Mouse (Mus musculus): ENCODE measurements around the gene Sec22b. TPM values are rescaled to one million over a fixed set of nuclear protein-coding genes. Genes with fewer than 3 reads are reported as not detected.

Gene Sec22b
- polyA plus RNA-seq, 1 experiment: 65.8 TPM

- DNase-seq (ENCODE audit: extremely low spot score in 1 of 2, low spot score in 1 of 2): no peak
Observed at GRCm38 (mm10) chr3:97939626-97940510, 38.9 kb downstream of the Sec22b start.

GRCm38 (mm10) chr3:97940511-97941204 lies 39.7 kb downstream of the Sec22b start:
- DNase-seq (ENCODE audit: extremely low spot score in 1 of 2, low spot score in 1 of 2): no peak

DNA sequence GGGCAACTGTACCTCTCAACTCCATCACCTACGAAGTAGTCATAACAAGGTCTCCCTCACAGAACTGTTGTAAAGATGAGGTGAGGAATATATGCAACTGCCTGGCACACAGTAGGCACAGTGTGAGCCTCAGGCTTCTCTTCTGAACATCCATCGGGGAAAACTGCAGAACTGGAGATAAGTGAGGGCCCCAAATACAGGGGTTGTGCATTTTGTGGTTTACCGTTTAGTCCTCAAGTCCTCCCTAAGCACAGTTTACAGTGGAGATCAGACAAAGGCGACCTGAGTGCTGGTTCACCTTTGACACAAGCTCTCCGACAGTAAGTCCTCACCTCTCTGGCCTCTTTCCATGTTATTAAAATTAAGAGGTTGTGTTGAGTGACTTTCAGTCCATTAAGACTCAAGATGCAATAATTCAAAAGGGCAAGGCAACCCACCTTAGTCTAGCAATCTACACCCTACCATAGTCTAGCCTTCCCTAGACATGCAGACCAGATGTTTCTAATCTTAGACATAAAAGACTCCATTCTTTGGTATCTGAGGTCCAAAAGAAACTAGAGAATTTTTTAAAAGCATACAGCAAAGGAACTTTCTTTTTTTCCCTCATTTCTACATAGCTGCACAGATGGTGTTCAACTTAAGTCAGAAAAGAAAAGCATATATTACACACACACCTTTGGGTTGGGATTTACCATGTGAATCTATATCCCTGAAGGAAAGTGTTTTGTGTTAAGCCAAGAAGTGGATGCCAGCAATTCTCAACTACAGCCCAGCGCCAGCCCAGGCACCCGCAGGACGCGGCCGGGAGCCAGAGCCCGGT lies 40.7 kb downstream of the Sec22b start:
- DNase-seq (ENCODE audit: extremely low spot score in 1 of 2, low spot score in 1 of 2): no peak

DNA sequence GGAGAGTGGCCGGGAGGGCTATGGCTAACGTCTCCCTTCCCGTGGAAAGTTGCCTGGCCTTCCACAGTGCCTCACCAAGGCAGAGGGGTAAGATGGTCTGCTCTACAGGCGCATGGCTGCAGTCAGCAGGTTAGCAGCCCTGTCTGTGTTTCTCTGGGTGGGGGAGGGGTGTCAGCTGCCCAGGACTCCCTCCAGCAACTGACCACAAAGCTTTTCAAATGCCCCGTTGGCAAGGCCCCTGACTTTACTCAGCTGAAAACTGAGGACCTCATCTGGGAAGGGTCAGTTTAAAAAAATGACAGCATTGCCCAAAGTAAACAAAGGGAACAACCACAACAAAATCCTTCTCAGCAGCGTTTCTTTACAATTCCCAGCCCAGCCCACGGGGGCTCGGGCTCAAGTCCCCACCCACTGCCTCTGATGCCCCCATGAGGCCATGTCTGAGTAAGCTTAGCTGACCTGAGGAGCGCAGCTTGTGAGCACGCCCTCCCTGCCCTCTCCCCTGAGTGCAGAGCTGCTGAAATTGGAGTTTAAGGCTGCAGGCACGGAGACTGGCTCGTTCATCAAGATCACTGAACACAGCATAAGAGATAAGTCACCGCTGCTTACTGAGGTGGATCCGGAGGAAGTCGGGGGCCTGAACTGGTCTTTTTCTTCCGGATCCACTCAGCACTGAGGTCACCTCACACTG lies 41.4 kb downstream of the Sec22b start:
- DNase-seq (ENCODE audit: extremely low spot score in 1 of 2, low spot score in 1 of 2): no peak

GRCm38 (mm10) chr3:97944462-97944861 lies 43.5 kb downstream of the Sec22b start:
- no peak for DNase-seq (ENCODE audit: extremely low spot score in 1 of 2, low spot score in 1 of 2)

- no peak for DNase-seq (ENCODE audit: extremely low spot score in 1 of 2, low spot score in 1 of 2)
Observed at GRCm38 (mm10) chr3:97946439-97946838, 45.4 kb downstream of the Sec22b start.

DNA sequence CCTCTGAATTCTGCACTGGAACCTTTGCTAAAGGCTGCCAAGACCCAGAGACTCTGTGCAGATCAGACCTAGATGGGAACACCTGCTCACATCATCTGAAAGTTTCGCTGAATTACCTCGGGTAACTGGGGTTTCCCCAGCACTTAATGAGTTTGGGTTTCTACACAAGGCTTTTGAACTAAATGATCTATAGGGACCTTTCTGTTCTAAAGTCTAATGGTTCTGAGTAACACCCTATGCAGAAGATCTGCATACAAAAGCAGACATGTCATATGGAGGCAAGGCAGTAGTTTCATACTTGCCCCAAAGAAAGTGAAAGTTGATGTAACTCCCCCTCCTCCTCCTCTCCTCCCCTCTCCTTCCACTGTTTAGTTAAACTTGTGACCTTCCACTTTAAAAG lies 47.5 kb downstream of the Sec22b start:
- DNase-seq (ENCODE audit: extremely low spot score in 1 of 2, low spot score in 1 of 2): no peak

GRCm38 (mm10) chr3:97949946-97950345 lies 49.0 kb downstream of the Sec22b start:
- DNase-seq (ENCODE audit: extremely low spot score in 1 of 2, low spot score in 1 of 2): no peak

DNA sequence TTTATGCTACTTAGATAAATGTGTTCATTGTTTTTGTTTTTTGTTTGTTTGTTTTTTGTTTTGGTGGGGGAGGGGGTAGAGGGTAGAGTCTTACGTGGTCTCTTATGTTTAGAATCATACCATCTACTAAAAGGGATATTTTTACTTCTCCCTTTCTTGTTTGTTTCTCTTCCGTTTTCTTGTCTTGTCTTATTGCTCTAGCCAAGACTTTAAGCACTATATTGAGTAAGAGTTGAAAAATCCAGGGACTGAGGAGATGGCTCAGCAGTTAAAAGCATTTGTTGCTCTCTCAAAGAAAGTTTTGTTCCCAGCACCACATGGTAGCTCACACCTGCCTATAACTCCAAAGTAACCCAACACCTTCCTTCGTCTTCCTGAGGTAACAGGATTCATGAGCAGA lies 50.1 kb downstream of the Sec22b start:
- no peak for DNase-seq (ENCODE audit: extremely low spot score in 1 of 2, low spot score in 1 of 2)

DNA sequence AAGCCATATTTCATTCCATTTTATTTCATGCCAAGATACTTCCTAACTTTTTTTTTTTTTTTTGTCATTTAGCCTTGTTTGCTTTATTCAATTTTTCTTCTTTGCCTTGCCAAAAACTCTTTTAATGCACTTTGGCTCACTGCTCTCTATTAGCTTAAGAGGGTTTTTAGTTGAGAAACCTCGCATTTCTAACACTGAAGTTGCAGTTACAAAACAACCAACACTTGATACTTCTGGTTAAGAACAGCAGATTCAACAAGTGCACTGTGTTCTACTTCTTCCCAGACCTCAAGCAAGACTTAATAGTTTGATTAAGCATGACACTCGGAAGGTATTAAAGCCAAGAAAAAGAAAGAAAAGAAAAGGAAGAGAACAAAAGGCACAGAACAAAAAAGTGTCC lies 52.2 kb downstream of the Sec22b start:
- DNase-seq (ENCODE audit: extremely low spot score in 1 of 2, low spot score in 1 of 2): no peak

GRCm38 (mm10) chr3:97956322-97956721 lies 55.3 kb downstream of the Sec22b start:
- no peak for DNase-seq (ENCODE audit: extremely low spot score in 1 of 2, low spot score in 1 of 2)

- DNase-seq (ENCODE audit: extremely low spot score in 1 of 2, low spot score in 1 of 2): no peak
Observed at GRCm38 (mm10) chr3:97956926-97957325, 55.9 kb downstream of the Sec22b start.

DNA sequence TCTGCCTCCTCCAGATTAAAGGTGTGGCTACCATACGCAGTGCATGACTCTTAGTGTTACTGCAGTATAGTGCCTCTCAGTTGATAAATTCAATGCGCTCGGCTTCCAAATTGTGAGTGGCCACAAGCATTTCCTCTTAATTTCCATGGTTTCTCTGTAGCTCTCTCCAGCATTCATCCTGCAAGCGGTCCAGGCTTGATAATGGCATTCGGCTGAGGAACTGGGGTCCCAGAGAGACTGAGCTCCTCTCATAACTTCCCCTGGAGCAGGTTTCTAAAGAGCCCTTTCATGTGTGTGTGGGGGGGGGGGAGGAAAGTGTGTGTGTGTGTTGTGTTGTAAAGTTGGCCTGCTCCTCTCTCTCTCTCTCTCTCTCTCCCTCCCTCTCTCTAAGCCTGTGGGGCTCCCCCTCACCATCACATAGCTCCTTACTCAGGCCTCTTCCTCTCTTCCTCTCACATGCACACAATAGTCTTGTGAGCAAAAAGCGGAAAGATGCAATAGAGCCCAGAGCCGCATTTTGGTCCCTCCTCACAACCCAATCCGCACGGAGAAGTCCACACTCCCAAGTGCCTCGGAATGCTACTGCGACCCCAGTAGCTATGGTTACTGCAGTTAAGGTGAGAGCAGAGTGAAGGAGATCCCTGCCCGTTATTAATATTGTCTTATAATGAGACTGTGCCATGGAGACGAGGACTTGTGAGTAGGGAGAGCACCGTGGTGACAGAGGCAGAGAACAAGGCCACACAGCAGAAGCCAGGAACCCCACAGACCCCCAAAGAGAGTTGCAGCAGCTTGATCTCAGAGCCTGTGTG lies 60.0 kb downstream of the Sec22b start:
- DNase-seq (ENCODE audit: extremely low spot score in 1 of 2, low spot score in 1 of 2): no peak

DNA sequence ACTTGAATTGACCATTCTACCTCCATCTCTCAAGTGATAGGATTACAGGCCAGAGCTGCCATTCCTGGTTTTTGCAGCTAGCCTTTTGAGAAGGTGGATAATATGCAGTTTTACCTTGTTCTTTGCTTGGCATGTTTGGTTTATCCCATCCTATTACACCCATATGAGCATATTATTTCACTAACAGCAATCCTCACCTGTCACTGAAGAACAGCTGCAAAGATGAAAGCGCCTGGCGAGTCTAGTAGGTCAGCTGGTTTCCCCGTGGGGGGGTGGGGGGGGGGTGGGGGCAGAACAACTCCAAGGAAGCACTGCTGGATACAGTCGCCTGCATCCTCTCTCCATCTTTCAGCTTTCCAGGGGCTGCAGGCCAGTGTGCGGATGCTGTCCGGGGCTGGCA lies 61.0 kb downstream of the Sec22b start:
- DNase-seq (ENCODE audit: extremely low spot score in 1 of 2, low spot score in 1 of 2): no peak

DNA sequence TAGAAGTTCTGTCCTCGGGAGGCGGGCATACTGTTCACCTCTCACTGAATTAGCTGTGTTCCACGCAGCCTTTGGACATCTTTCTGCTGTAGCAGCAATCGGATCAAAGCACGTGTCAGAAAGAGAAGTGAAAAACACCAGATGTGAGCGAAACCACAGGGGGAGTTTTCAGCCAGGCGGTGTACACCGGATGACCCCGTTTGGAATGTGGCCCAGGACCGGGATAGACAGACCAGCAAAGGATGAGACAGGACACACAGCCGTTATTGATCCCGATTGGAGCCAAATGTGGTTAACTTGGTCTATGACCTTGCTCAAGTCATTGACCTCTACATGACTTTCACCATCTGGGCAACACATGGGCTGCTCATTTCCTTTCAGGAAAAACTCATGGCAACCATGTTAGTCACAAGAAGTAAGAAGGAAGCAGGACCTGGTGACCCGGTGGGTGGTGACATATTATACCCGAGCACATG lies 63.9 kb downstream of the Sec22b start:
- no peak for DNase-seq (ENCODE audit: extremely low spot score in 1 of 2, low spot score in 1 of 2)

GRCm38 (mm10) chr3:97967627-97968026 lies 66.6 kb downstream of the Sec22b start:
- no peak for DNase-seq (ENCODE audit: extremely low spot score in 1 of 2, low spot score in 1 of 2)

GRCm38 (mm10) chr3:97968191-97968590 lies 67.2 kb downstream of the Sec22b start:
- DNase-seq (ENCODE audit: extremely low spot score in 1 of 2, low spot score in 1 of 2): no peak

DNA sequence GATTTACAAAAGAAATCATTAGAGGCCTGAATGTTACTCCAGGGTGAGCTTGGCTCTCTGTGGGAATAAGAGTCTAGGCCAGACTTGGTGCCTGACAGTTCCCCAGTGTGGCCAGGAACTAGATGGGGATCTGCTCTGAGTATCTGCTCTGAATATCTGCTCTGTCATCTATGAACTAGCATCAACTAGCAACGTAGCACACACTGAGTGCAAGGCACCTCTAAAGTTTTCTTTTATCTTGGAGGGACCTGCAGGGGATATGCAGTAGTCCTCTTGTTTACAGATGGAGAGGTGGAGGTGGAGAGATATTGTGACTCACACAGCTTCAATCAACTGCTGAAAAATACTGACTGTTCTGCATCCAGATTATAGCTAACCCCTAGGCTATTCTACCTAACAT lies 68.0 kb downstream of the Sec22b start:
- DNase-seq (ENCODE audit: extremely low spot score in 1 of 2, low spot score in 1 of 2): no peak

DNA sequence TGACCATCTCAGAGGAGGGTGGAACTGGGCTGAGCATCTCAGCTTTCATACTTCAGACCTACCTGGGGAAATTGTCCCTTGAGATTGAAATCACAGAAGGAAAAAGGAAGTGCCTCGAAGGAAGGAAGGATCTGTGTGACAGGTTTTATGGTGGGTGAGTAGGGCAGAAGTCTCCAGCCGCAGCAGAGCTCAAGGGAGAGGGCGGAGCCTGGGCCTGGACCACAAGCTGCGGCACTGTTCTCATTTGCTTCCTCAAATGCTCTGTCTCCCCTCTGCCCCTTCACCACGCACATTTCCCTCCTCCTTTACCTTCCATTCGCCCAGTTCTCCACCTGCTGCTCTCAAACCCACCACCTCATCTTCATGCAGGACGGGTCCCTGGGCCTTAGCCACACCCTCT lies 70.1 kb downstream of the Sec22b start:
- DNase-seq (ENCODE audit: extremely low spot score in 1 of 2, low spot score in 1 of 2): no peak

DNA sequence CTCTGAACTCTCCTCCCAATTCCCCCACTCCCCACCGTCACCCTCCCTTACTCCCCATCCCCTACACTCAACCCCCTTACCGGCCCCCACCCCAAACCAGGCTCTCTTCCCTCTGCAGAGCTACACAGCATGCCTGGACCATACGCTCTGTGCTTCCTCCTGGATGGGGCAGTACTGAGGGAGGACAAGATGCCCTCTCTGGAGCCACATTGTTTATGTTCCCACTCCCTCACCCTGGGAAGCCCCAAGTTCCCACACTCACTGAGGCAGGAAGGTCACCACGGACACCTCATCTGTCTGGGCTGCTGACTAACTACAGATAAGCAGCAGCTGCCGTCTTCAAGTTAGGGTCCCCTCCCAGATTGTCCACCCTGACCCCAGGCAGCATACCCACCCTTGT lies 71.2 kb downstream of the Sec22b start:
- DNase-seq (ENCODE audit: extremely low spot score in 1 of 2, low spot score in 1 of 2): no peak
